Mouse (Mus musculus): ENCODE data around the gene Vmn2r79.
"Not testable (repeated sequence)": the region's sequence is repeated elsewhere in the genome, so short reads cannot be mapped to it uniquely, and the experiment has no call there.

The Vmn2r79 gene

DNA sequence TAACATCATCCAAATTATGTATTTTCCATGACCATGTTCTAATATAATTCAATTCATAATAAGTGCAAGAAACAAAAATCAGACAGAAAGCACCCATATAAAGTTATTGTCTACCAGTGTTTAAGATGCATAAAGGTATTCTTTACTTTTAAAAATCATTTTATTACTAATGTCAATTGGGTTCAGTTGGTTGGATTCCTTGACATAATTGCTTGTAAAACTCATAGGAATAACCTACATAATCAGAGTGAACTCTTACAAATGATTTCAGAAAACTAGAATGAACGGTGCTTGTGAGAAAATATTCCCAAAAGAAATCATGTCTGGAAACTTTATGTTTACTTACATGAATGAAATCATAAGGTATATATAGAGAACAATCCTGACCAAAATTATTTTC lies at the start of gene Vmn2r79:
Gene Vmn2r79, plus strand, starts transcription at position 301 of the 400 bp plus-strand sequence.
- not testable (repeated sequence) for DNase-seq

GRCm38 (mm10) chr7:86994700-86995099 lies 1.2 kb upstream of the Vmn2r79 start:
- DNase-seq = no peak

DNA sequence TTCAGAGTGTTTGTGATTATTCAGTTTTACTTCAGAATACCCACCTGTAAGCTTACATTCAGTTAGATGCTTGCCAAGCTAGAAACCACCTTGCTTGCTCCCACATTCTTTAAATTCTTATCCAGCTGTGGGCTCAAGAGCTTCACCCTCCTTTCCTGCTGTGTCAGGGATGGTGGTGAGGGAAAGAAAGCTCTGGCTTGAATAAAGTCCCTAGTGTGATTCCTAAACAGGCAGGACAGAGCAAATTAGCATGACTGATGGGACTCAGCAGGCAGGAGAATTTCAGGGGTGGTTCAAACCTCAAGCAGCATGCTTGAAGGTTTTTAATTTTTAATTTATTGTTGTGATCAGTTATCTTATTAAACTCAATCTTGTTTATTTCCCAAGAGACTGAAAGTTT lies 30.6 kb downstream of the Vmn2r79 start:
- not testable (repeated sequence) for DNase-seq

GRCm38 (mm10) chr7:87063576-87063975 lies 67.7 kb downstream of the Vmn2r79 start:
- DNase-seq = no peak
